Comparison of ENCODE assay signal across 7 mouse cellular contexts in the genomic region with DNA sequence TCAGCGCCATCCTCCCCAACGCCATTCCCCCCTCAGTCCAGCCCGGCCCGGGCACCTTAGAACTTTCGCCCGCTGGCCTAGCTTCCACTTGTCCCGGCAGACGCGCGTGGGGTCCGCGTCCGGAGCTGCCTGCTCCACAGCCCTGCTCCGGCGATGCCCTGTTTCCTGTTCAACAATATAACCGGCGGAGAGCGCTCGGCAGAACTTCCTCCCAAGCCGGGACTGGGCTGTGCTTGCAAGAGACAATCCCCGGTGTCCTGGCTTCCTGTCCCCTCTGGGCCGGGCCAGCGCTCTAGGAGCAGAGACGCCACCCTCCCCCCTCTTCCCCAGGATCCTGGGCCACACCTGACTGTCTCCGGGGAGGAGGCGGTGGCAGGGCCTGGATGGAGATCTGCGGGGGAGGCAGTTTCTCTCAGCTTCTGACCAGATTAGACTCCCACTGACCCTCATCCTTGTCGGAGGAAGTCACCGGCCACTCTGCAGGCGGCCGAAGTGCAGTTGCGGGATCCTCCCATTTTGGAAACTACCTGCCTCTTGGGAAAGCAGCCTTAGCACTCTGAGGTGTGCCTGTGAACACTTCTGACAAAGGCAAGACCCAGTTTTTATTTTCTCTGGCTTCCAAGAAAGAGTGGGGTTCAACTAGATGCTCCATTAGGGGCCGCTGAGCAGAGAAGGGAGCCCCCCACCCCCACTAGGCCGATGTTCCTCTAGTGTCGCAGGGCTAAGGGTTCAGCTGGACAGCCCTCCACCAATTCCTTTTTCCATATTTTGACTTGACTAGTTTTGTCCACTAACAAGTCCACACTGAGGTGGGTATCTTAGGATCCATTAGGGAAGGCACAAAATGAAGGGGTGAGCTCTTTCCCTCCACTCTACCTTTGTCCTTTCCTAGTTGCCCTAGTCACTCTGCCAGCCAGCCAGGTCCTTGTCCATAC. TPM values are rescaled to one million over a fixed set of nuclear protein-coding genes. Genes with fewer than 3 reads are reported as not detected.
A peak's percentile ranks its signal among the peaks of the same experiment; 100 is the strongest.
DNase-seq lines count a peak whose midpoint lies in the region; ATAC-seq and TF ChIP-seq lines count a peak whose summit lies in the region.

Gene Arhgap27 (minus strand): TSS at position 479 of the 935 bp plus-strand sequence.

- H3K4me2 ChIP-seq in hindbrain, embryonic 14.5 days (replicated peaks) = peak within 1 kb of the TSS; percentile 58
- H3K4me2 ChIP-seq in midbrain, embryonic 11.5 days = peak within 1 kb of the TSS; percentile 57

- H3K4me1 ChIP-seq in cerebellum, adult 2 months (ENCODE audit: control insufficient read depth, insufficient read depth, low read length) = no peaks in the 10 kb centered on the region; the same call in 1 of the 2 replicates
- H3K4me1 ChIP-seq in hindbrain, embryonic 14.5 days (replicated peaks; ENCODE audit: control insufficient read depth, insufficient read depth, low read length) = peaks cover 21% of the 10 kb centered on the region
- peaks cover 20% of the 10 kb centered on the region for H3K4me1 ChIP-seq in midbrain, embryonic 11.5 days (ENCODE audit: control insufficient read depth, insufficient read depth, low read length)

- no peak for TF ChIP-seq CTCF in Patski (IDR thresholded peaks at IDR 0.05)
- TF ChIP-seq CTCF in cerebellum, adult 2 months (IDR thresholded peaks at IDR 0.05; ENCODE audit: borderline replicate concordance, insufficient read depth, low read depth, low read length) = no peak
- TF ChIP-seq CTCF in gastrocnemius, adult 2 months (IDR thresholded peaks at IDR 0.05) = no peak

- H3K9ac ChIP-seq in hindbrain, embryonic 14.5 days = peak within 1 kb of the TSS; percentile 47
- H3K9ac ChIP-seq in midbrain, embryonic 11.5 days (ENCODE audit: low read length) = peak within 1 kb of the TSS; percentile 45

- TF ChIP-seq POLR2A in cerebellum, adult 2 months (IDR thresholded peaks at IDR 0.05; ENCODE audit: borderline replicate concordance, insufficient read depth, low read length) = no peak

- H3K4me3 ChIP-seq in cerebellum, adult 2 months (replicated peaks; ENCODE audit: insufficient read depth, low read depth, low read length) = peak within 1 kb of the TSS; percentile 34
- H3K4me3 ChIP-seq in gastrocnemius, adult 2 months = peak within 1 kb of the TSS; percentile 80
- peak within 1 kb of the TSS; percentile 30 for H3K4me3 ChIP-seq in hindbrain, embryonic 14.5 days (replicated peaks; ENCODE audit: low read length)
- peak within 1 kb of the TSS; percentile 29 for H3K4me3 ChIP-seq in midbrain, embryonic 11.5 days (ENCODE audit: low read depth, low read length)

- intact Hi-C loops in gastrocnemius, adult 2 months (cut with DNase I) = no loop called here
- intact Hi-C loops in left cerebral cortex, postnatal 4 days (cut with DNase I) = no loop called here

- DNase-seq in Patski (ENCODE audit: low read depth, low spot score) = no peak
- peak; percentile 32 to 55 for DNase-seq in cerebellum, adult 2 months
- peak; percentile 80 for DNase-seq in gastrocnemius, adult 2 months
- DNase-seq in hindbrain, embryonic 14.5 days (ENCODE audit: low spot score) = no peak
- DNase-seq in left cerebral cortex, postnatal 4 days = peak; percentile 34
- DNase-seq in midbrain, embryonic 11.5 days (ENCODE audit: low spot score, missing footprints) = peak; percentile 91
- DNase-seq in spleen, postnatal 10 days (ENCODE audit: low spot score in 2 of 2) = peak; percentile 44 to 65

- WGBS in cerebellum, adult 2 months = 3% methylated on average over 35 of the region's 35 CpGs
- 2% methylated on average over 35 of the region's 35 CpGs for WGBS in hindbrain, embryonic 14.5 days
- WGBS in midbrain, embryonic 11.5 days = 2% methylated on average over 35 of the region's 35 CpGs

- no peak for ATAC-seq in Patski
- no peak for ATAC-seq in hindbrain, embryonic 14.5 days (ENCODE audit: low FRiP score)
- no peak for ATAC-seq in midbrain, embryonic 11.5 days (ENCODE audit: low FRiP score)

- H3K36me3 ChIP-seq in hindbrain, embryonic 14.5 days (replicated peaks; ENCODE audit: control insufficient read depth, insufficient read depth) = peaks cover 23% of the 10 kb centered on the region
- H3K36me3 ChIP-seq in midbrain, embryonic 11.5 days (ENCODE audit: control insufficient read depth, insufficient read depth, low read length) = no peaks in the 10 kb centered on the region

- H3K27ac ChIP-seq in cerebellum, adult 2 months (ENCODE audit: insufficient read depth, low read length) = no peak within 1 kb of the TSS
- peak within 1 kb of the TSS; percentile 87 for H3K27ac ChIP-seq in gastrocnemius, adult 2 months
- H3K27ac ChIP-seq in hindbrain, embryonic 14.5 days = peak within 1 kb of the TSS; percentile 39; the same call in 1 of the 2 replicates
- H3K27ac ChIP-seq in midbrain, embryonic 11.5 days (ENCODE audit: low read depth, low read length) = no peak within 1 kb of the TSS

- POLR2A ChIA-PET in Patski (lab: Charles Lee) = no interaction called here

- CTCF ChIA-PET in Patski (lab: Charles Lee) = interaction anchor here (1.4 kb wide), 1 partner anchor 9 kb away, joined by 4 read pairs; no protein-coding TSS in a partner anchor

- no peaks in the 10 kb centered on the region for H3K27me3 ChIP-seq in Patski
- no peaks in the 10 kb centered on the region for H3K27me3 ChIP-seq in cerebellum, adult 2 months (ENCODE audit: control insufficient read depth, insufficient read depth, low read length)
- peaks cover 64% of the 10 kb centered on the region for H3K27me3 ChIP-seq in hindbrain, embryonic 14.5 days (ENCODE audit: control insufficient read depth, insufficient read depth, low read length)
- H3K27me3 ChIP-seq in midbrain, embryonic 11.5 days (ENCODE audit: control insufficient read depth, insufficient read depth, low read length) = peaks cover 53% of the 10 kb centered on the region

- in situ Hi-C loops in Patski (cut with MboI; ENCODE audit: low pct_unique_long_range_greater_than_20kb) = loop anchor here (10.0 kb wide), 1 partner anchor 101 kb away; no protein-coding TSS in a partner anchor

- H3K9me3 ChIP-seq in hindbrain, embryonic 14.5 days (ENCODE audit: control insufficient read depth, low read length) = no peaks in the 10 kb centered on the region
- H3K9me3 ChIP-seq in midbrain, embryonic 11.5 days (ENCODE audit: control insufficient read depth, low read length) = no peaks in the 10 kb centered on the region

RNA-seq across cellular contexts. Expression of gene Arhgap27, which starts in this region (rescaled TPM):
- 11.9 TPM for polyA plus RNA-seq in Patski (2021)
- 20.7 and 21.1 TPM in 2 replicates for polyA plus RNA-seq in cerebellum, adult 2 months (2012; rRNA removed)
- total RNA-seq in gastrocnemius, adult 2 months (2021) = 1 to 10 TPM; 6.0 to 8.8 TPM
- polyA plus RNA-seq in hindbrain, embryonic 14.5 days (2014; fragmentation: Nextera tagmentation; extraction: Ambion mirVana) = 3.9 and 5.4 TPM in 2 replicates
- 1 to 10 TPM; 4.7 to 5.1 TPM for total RNA-seq in left cerebral cortex, postnatal 4 days (2021)
- 2.4 and 2.8 TPM in 2 replicates for polyA plus RNA-seq in midbrain, embryonic 11.5 days (2014; fragmentation: Nextera tagmentation; extraction: Ambion mirVana)

Comparison
In these comparisons a context has a peak if more than half of its experiments do, and no peak if none do; other contexts are left out.
1. DNase-seq: peak in cerebellum, adult 2 months (2 of 2), gastrocnemius, adult 2 months (single experiment), left cerebral cortex, postnatal 4 days (single experiment), midbrain, embryonic 11.5 days (single experiment) and spleen, postnatal 10 days (2 of 2); none in Patski (single experiment) and hindbrain, embryonic 14.5 days (single experiment).
2. H3K27ac ChIP-seq: peak in gastrocnemius, adult 2 months (single experiment) and hindbrain, embryonic 14.5 days (single experiment); none in cerebellum, adult 2 months (single experiment) and midbrain, embryonic 11.5 days (single experiment).
3. H3K4me3 ChIP-seq: peak in every context shown above with its lines; median percentile 80 in gastrocnemius, adult 2 months; 34 in cerebellum, adult 2 months; 30 in hindbrain, embryonic 14.5 days; 29 in midbrain, embryonic 11.5 days.